Mouse (Mus musculus) urinary bladder, postnatal 36 days (tissue): ENCODE results near the gene Usp39.

Experiments used
- DNase-seq, 2 experiments: peaks; one replicate each; pipeline ENCODE4 v3.0.0; 2022; ENCODE audit warnings: low spot score in 2 of 2, mixed read lengths in 1 of 2

Usp39 gene

GRCm38 (mm10) chr6:72345074-72345567 lies at the start of gene Usp39:
Gene Usp39, minus strand, starts transcription at chr6:72345184.
- DNase-seq = peak; percentile 84 to 93

GRCm38 (mm10) chr6:72392341-72392740 lies 47.4 kb upstream of the Usp39 start:
- no peak for DNase-seq

- peak in 1 of 2 experiments; percentile 37 for DNase-seq
Measured at GRCm38 (mm10) chr6:72390795-72391521, 46.0 kb upstream of the Usp39 start.

GRCm38 (mm10) chr6:72389941-72390771 lies 45.2 kb upstream of the Usp39 start, which contains the start of gene Vamp8:
Gene Vamp8, minus strand, starts transcription at chr6:72390703.
- peak; percentile 79 to 87 for DNase-seq

GRCm38 (mm10) chr6:72389471-72389940 lies 44.5 kb upstream of the Usp39 start:
- no peak for DNase-seq

GRCm38 (mm10) chr6:72388791-72389329 lies 43.9 kb upstream of the Usp39 start:
- no peak for DNase-seq

GRCm38 (mm10) chr6:72388266-72388665 lies 43.3 kb upstream of the Usp39 start:
- no peak for DNase-seq

- DNase-seq = no peak
Measured at GRCm38 (mm10) chr6:72387816-72388215, 42.8 kb upstream of the Usp39 start.

GRCm38 (mm10) chr6:72386561-72386960 lies 41.6 kb upstream of the Usp39 start:
- DNase-seq = no peak

- no peak for DNase-seq
Measured at GRCm38 (mm10) chr6:72385258-72385657, 40.3 kb upstream of the Usp39 start.

GRCm38 (mm10) chr6:72383952-72384351 lies 39.0 kb upstream of the Usp39 start:
- DNase-seq = no peak

- no peak for DNase-seq
Measured at GRCm38 (mm10) chr6:72383142-72383820, 38.3 kb upstream of the Usp39 start.

- DNase-seq = no peak
Measured at GRCm38 (mm10) chr6:72382494-72382893, 37.5 kb upstream of the Usp39 start.

- DNase-seq = peak; percentile 80 to 86
Measured at GRCm38 (mm10) chr6:72380131-72380770, 35.3 kb upstream of the Usp39 start, which contains the start of gene Vamp5. Gene Vamp5, minus strand, starts transcription at chr6:72380468.

- no peak for DNase-seq
Measured at GRCm38 (mm10) chr6:72379377-72380130, 34.6 kb upstream of the Usp39 start.

- no peak for DNase-seq
Measured at GRCm38 (mm10) chr6:72378510-72379234, 33.7 kb upstream of the Usp39 start.

- no peak for DNase-seq
Measured at GRCm38 (mm10) chr6:72374820-72375563, 30.0 kb upstream of the Usp39 start.

- DNase-seq = no peak
Measured at GRCm38 (mm10) chr6:72374206-72374605, 29.2 kb upstream of the Usp39 start.

GRCm38 (mm10) chr6:72373184-72373583 lies 28.2 kb upstream of the Usp39 start:
- no peak for DNase-seq
